Mouse (Mus musculus) kidney, postnatal 36 days (tissue): ENCODE results near the gene Kif22.

Source experiments
- DNase-seq, 2 experiments: peaks; one replicate each; pipeline ENCODE4 v3.0.0; 2021 to 2022; ENCODE audit warnings: mixed read lengths in 2 of 2

Gene Kif22

DNA sequence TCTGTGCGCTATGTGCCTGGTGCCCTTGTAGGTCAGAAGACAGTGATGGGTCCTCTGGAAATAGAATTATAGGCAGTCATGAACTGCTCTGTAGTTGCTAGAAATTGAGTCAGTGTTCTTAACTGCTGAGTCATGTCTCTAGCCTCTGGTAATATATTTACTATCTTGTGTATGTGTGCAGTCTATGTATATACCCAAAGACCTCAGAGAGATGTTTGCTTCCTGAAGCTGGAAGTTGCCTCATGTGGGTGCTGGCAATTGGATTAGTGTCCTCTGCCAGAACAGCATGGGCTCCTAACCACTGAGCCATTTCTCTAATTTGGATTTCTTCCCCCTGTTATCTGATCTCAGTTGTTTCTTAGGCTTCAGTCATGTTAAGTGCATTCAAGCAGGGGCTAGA is 12.1 kb downstream of the Kif22 start:
- no peak for DNase-seq

DNA sequence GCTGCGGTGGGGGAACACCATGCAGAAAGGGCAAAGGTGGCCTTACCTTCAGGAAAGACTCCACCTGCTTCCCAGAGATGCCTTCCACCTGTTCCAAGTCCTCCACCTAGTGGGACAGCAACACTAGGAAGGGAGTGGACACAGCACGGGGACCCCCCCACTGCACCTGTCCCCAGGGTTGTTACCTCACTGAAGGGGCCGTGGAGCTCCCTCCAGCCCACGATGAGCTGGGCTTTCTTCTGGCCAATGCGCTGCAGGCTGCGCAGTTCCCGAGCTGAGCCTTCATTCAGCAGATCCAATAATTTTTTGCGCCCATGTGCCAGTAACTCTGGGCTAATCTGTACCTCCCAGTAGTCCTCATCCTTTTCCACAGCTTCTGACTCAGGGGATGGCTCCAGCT is 14.4 kb downstream of the Kif22 start:
- no peak for DNase-seq

DNA sequence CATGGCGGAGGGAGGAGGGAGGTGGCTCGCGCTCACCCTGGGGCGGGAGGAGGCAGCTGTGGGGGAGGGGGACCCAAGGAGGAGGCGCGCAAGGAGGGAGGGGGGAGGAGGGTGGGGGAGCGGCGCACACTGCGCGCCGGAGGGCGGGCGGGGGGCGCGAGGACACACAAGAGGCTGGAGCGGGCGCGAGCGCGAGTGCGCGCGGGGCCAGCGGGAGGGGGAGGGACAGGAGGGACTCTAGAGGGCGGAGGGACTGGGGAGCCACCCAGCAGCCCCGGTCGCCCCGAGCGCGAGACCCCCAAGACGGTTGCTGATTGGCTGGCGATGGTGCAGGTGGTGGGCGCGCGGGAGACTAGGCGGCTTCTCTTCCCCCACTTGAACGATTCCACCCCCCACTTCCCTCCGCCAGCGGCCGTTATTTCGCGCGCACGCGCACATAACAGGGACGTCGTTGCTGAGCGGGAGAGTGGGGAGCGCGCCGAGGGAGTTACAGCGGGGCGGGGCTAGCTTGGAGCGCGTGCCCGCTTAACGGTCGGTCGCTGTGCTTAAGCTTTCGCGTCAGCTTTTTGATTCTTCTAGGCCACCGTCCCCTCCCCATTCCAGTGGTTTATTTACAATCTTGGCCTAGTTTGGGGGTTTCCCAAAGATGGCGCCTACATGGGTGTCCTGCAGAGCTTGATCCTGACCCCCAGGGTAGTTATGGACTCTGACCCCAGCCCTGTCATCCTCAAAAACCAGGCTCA is 15.1 kb downstream of the Kif22 start, which contains the start of gene Maz:
Maz (minus strand) TSS at position 54 of the 743 bp plus-strand sequence.
- peak; percentile 100 for DNase-seq

DNA sequence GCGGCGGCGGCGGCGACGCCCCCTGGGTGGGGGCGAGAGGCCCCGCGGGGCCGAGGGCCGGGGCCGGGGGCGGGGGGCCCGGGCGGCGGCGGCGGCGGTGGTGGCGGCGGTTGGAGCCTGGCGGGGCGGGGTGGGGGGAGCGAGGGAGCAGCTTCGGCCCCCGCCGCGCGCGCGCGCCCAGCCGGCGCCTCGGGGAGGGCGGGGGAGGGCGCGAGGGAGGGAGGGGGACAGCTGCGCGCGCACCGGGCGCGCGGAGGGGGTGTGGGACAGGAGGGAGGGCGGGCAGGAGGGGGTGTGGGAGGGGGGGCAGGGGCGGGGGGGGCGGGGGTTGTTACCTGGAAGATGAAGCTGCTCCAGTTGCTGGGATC is 15.7 kb downstream of the Kif22 start:
- DNase-seq, result no peak

DNA sequence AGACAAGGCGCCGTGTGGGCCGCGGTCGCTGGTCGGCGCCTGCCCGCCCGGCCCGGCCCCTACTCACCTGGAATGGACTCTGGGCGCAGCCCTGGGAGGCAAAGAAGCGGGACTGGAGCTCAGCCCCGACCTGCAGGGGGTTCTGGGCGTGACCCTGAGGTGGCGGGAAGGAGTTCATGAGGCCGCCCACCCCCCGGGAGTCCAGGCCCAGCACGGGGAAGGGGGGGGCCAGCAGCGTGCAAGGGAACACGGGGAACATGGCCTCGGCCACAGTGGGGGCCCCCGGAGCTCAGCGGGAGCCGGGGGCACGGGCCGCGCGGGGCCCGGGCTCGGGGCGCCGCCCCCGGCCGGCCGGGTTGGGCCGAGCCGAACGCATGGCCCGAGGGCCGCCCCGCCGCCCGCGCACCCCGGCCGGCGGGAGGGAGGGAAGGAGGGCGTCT is 16.1 kb downstream of the Kif22 start:
- DNase-seq, result peak; percentile 79 to 88

DNA sequence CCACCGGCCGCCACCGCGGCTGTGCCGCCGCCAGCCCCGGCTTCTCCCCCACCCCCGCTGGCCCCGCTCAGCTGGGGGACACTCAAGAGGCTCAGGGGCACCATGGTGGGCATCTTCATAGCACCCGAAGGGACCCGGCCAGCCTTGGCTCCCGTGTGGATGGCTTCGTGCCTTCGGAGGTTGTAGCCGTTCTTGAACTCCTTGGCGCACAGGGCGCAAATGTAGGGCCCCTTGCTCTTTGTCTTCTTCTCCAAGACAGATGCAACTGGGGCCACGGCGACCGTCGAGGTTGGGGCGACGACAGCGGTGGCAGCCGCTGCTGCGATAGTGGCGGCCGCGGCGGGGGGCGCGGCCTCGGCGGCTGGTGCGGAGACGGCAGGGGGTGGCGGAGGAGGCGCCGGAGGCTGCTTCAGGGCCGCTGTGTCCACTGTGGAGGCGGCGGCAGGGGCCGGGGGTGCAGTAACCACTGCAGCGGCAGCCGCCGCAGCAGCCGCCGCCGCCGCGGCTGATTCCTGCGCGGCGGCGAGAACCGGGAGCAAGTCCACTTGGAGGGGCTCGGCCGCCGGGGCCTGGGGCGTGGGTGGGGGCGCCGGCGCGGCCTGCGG is 16.6 kb downstream of the Kif22 start:
- DNase-seq, result peak in 1 of 2 experiments; percentile 70

DNA sequence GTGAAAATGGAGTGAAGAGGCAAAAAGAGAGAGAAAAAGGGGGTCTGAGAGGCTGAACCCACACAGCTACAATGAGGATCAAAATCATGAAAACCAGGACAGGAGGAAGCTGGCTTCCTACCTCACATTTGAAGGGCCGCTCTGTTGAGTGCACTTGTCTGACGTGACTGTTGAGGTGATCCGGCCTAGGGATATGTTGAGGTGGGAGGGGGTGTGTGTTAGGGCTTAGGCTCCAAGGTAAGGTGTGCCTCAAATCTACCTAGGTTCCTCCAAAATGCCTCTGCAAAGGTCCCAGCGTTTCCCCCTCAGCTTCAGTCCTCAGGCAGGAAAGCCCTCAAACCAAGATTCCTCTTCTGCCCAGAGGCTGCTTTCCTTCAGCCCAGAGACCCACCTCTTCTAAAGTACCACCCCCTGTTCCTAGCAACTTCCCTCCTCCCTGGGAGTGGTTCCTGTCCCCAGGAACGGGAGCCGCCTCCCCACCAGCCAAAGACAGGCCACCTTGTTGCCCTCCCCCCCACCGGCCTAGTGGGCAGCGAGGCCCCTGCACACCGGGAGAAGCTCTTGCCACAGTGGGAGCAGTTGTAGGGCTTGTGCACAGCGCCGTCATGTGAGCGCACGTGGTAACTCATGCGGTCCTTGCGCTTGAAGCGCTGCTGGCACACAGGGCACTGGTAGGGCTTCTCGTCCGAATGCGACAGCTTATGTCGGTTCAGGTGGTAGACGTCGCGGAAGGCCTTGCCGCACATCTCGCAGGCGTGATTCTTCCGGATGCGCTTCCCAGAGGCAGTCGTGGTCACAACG is 17.3 kb downstream of the Kif22 start:
- peak; percentile 90 for DNase-seq

DNA sequence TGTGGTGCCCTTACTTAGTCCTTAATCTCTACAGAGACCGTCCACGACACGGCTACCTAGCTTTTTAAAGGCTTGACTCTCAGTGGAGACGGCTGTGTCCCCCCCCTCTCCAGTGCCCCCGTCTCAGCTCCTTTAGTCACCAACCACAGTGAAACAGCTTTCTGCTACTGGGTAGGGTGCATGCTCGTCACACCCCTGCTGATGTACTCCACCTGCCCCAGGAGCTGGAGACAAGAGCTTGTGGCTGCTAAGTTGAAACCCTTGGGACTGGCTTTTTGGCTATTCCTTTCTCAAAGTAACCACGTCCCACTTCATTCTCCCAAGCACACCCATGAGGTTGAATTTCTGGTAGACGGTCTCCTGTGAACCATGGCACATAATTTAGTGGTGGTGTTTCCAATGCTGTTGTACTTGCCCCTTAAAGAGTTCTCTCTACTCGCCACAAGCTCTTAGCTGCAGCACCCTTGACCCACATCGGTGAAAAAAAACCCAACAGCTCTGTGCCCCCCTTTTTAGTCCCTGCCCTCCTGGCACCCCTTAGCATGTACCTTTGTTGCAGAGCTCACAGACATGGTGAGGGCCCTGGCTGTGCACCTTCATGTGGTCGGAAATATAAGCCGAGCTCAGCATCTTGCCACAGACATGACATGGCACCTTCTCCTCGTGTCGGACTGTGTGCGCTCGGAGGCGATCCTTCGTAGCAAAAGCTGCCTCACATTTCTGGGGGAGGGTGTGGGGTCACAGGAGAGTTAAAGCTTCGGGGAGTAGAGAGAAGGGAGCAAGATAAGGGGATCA is 18.2 kb downstream of the Kif22 start:
- no peak for DNase-seq

DNA sequence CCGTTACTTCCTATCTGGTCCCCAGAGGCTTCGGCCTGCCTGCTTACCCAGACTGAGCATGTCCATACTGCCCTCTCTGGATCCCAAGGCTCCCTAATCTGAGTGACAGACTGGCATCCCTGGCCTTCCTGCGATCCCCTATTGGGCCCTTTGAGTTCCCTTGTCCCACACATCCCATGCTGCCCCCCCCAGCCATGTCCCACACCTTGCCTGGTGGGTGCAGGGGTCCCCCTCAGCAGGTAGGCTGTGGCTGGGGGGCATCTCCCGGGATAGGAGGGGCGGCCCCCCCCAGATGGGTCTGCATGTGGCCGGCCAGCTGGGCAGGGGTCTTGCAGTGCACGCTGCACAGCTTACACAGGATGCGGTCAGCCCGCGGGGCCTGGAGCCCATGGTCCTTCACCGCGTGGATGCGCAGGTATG is 19.0 kb downstream of the Kif22 start:
- no peak for DNase-seq

DNA sequence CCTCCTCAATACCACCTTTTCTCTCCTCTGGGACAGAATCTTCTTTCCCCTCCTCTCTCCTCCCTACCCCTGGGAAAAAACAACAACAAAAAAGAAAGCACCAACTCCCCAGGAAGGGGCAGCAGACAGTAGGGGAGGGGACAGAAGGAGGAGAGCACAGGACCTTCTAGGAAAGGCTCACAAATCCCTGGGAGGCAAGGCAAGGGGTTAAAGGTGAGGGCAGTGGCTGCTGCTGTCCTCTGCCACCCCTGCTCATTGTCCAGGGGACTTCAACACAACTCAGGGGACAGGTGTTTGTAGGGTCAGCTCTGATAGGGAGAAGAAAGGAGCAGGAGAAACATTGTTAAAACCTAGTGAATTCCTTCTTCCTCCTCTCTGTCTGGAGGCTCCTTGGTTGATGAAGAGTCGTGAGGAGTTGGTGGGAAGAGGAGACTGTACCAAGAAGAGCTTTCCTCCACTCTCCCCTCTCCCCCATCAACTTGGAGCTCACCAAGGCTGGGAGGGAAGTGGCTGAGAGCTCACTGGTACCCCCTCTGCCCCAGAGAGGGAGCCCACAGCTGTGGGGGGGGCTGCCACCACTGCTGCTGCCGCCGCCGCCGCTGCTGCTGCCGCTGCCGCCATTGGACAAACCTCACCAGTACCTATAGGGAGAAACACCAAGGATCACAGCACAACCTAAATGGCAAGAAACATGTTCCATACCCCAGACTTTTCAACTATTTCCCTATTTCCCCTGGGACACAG is 19.6 kb downstream of the Kif22 start:
- DNase-seq, result no peak

DNA sequence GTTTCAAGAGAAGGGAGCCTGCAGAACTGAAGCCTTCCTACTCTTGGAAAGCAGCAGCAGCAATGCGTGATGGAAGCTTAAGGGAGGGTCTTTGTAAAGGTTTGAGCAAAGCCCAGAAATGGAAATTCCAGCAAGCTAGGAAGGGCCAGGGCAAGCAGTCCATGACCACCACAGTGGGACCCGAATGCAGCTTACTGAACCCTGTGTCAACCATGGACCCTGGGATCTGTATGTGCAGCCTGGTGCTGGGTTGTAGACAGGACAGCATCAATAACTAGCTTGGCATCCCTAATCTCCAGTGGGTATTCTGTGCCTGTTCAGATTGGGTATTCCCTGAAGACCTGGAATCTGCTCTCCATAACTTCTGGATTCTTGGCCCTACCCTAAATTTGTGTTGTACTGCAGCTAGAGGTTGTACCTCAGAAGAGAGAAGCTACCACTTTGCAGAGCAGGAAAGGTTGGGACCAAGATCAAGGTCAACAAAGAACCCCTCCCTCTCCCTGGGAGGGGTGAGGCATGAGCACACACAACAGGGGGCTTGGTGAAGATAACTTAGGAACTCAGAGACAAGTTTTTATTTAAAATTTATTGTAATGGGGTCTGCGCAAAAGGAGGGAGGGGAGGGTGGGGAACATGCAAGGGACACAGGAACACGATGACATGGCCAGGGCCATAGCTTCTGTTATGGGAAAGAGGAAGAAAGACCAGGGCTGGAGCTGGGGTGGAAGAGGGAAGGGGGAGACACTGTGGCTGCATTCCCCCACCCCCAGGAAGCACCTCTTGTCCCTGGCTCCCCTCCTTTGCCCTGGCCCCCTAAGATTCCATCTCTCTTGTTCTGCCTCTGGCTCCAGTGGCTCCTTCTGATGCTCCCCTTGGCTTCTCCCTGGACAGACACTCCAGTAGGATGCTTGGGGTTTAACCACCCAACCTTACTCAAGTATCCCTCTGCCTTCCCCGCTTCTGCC is 20.4 kb downstream of the Kif22 start:
- DNase-seq, result no peak

DNA sequence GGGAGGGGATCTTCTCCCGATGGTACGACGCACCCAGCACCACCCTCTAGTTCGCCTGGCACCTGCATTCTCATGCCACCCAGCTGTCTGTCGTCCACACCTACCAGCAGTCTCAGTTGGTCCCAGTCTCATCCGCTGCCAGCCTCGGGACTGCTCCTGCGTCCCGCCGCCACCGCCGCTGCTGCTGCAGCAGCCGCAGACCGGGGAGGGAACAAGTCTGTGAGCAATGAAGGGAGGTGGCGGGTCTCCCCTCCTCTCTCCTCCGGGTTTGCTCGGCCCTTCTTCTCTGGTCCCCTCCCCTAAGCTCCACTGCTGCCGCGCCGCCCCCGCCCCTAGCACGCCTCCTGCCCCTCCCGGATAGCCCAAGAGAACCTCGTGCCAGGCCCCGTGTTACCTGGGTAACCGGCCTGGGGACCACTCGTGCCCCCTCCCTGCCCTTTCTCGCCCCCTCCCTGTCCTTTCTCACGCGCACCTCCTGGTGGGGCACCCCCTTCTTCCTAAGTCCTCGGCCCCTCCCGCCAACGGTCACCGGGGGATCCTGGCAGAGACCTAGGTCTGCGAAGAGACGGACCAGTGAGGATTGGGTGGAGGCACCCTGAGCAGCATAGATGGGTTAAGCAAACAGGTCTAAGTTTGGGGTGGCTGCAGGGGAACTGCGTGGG is 21.2 kb downstream of the Kif22 start, which contains the start of the genes Gm42742 and Prrt2:
Gm42742 (minus strand) TSS at position 197 of the 662 bp plus-strand sequence.
Prrt2 (minus strand) TSS at position 311 of the 662 bp plus-strand sequence.
- DNase-seq, result peak in 1 of 2 experiments; percentile 43

DNA sequence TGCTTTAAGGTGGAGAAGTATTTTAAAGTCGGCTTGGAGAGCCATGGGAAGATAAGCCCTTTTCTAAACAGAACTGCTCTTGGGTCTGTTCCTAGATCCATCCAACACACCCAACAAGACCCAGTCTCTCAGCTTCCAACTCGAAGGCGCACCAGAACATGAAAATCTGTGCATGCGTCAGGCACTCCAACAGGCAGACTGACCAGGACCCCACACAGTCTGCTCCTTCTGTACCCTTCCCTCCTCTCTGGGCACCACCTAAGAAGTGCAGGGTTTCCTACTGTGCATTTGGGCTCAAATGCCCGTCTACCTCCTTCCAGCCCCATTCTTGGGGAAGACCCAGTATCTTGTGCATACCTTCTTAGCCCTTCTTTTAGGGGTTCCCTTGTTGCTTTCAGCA is 21.8 kb downstream of the Kif22 start:
- DNase-seq, result no peak

DNA sequence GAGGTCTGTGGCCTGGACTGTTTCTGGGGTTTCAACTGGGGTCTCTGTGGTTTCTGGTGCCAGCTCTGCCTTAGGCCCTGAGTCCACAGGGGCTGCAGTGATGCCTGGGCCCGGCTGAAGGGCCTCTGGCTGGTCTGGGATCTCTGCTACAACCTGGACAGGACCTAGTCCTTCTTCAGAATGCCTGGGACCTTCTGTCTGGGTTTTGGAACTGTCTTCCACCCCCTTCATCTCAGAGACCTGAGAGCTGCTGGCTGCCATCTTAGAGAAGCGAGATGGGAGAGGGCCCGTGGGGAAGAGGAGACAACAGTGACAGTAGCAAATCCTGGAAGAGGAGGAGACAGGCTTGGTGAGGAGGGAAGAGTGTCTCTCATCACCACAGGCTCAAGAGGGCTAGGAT is 22.2 kb downstream of the Kif22 start:
- no peak for DNase-seq

DNA sequence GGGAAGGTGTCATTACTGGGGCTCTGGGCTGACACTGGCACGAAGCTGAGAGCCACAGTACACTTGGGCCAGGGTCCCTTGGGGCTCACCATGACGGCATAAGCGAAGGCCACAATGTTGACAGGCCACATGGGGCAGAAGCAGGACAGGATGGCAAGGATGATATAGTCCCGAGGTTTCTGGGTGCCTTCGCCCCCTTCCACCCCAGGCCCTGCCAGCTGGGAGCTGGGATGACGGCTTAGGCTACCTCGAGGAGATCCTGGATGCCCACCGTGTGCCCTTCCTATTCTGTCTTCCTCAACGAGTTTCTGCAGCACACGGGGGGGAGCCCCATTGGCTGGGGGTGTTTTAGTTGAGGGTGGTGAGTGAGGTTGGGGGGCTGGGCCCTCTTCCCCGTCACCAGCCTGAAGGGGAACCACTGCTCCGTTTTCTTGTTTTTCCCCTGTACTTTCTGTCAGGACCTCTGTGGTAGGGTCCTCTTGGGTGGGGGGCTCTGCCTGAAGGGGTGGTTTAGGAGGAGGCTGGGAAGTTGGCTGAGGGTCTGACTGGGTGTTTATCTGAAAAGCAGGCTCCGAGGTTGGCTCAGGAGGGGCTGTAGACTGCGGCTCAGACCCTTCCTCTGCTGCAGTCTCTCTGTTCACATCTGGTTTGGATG is 22.8 kb downstream of the Kif22 start:
- no peak for DNase-seq

DNA sequence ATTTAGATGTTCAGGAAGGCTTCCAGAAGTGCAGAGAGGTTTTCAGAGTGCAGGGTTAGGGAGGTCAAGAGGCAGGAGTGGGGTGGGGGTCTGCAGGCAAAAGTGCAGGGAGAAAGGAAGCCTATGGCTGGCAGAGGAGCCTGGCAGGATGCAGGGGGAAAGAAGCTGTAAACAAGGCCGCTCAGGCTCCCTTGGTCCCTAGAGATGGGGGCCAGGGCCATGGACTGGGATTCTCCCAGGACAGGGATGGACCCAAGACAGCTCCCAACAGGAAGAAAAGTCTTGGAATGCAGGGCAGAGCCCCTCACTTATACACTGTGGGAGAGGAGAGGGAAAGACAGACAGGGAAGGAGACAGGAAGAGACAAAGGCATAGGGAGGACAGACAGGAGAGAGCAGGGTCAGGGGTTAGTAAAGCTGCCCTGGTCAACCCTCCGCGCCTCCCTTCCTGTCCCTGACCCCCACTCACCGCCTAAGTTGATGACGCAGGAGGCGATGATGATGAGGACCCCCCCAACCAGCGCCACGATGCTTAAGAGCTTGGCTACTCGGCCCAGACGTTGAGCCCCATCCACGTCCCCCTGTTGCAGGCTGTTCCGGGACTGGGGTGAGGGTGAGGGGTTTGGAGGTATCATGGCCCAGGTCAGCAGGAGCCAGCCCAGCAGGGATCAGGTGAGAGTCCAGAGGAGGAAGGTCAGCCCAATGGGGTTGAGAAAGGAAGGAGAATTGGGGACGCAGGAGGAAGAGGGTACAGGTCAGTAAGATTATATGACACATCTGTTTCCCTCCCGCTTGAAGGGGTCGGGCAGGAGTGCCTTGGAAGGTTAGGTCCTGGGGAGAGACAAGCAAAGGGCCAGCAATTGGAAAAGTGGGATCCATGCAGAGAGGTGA is 23.6 kb downstream of the Kif22 start:
- DNase-seq, result no peak

DNA sequence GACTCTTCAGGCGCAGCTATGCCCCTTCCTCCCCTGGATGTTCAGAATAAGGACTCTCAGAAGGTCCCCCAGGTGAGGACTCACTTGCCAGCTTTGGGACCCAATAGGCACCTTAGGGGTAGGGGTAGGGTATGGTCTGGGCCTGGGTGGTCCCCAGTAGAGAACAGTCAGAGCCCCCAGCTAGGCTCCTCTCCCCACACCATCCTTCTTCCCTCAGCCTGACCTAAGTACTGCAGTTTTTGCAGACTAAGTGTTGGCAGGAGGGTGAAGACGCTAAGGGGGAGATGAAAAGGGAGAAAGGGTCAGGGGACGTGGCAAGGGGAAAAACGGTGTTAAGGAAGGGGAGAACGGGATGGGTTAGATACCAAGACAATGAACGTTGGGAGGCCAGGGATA is 24.3 kb downstream of the Kif22 start:
- DNase-seq, result no peak
